Mouse (Mus musculus): ENCODE results near the gene Adgrb3. TPM values are rescaled to one million over a fixed set of nuclear protein-coding genes. Genes with fewer than 3 reads are reported as not detected.
"Not testable (repeated sequence)": the region's sequence is repeated elsewhere in the genome, so short reads cannot be mapped to it uniquely, and the experiment has no call there.

Adgrb3 gene
- polyA plus RNA-seq, 1 experiment from 2014 or later, result 25.6 TPM

DNA sequence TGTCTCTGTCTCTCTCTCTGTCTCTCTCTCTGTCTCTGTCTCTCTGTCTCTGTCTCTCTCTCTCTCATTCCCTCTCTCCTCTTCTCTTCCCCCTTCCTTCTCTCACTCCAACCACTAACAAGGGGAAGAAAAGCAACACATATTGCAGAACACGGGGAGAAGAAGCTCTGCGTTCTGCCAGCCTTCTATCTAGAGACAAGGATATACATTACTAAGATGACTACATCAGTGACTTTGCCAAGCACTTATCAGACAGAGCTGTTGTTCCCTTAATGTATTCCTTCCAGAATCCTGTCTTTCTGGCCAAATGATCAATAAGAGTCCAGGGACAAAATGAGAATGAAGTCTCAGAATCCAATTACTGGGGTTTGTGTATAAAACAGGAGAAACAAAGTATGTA, 123.2 kb downstream of the Adgrb3 start:
- H3K36me3 ChIP-seq (ENCODE audit: poor library complexity, severe bottlenecking), result no peaks in the 10 kb centered on the region
- H3K9me3 ChIP-seq (replicated peaks), result no peaks in the 10 kb centered on the region
- no peak overlapping the region for H3K4me3 ChIP-seq
- no peak for ATAC-seq
- WGBS, result 87% methylated on average over 2 of the region's 2 CpGs
- no peak overlapping the region for H3K4me2 ChIP-seq
- no peak overlapping the region for H3K9ac ChIP-seq
- H3K27me3 ChIP-seq, result no peaks in the 10 kb centered on the region
- H3K4me1 ChIP-seq, result no peaks in the 10 kb centered on the region
- no peak overlapping the region for H3K27ac ChIP-seq

DNA sequence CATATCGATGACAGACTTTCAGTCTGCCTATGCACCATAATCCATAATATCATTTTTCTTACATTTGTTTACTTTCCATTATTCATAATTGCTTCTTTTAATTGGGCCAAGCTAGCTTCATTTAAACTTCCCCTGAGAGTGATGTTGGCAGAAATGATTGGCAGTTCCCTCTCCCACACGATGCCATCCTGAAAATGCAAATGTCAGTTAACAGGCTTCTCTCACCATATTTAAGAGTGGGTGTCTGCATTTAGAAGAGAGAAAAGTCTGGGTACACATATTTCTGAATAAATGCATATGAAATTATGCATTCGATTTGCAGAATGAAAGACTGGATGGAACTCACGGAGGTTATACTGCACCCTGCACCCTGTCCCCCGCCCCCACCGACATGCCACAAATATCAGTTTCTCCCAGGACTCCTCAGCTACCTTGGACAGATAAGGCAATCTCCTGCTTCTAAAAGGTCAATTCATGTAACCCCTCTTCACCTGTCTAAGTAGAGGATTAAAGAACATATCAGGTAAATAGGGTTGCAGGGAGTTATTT, 130.7 kb downstream of the Adgrb3 start:
- H3K4me1 ChIP-seq, result no peaks in the 10 kb centered on the region
- H3K36me3 ChIP-seq (ENCODE audit: poor library complexity, severe bottlenecking), result no peaks in the 10 kb centered on the region
- no peaks in the 10 kb centered on the region for H3K27me3 ChIP-seq
- H3K9me3 ChIP-seq (replicated peaks), result no peaks in the 10 kb centered on the region
- H3K9ac ChIP-seq, result no peak overlapping the region
- no peak overlapping the region for H3K4me2 ChIP-seq
- peak; percentile 85; the same call in 1 of the 2 replicates for ATAC-seq
- no peak overlapping the region for H3K4me3 ChIP-seq
- 85% methylated on average over 6 of the region's 6 CpGs for WGBS
- H3K27ac ChIP-seq, result no peak overlapping the region

DNA sequence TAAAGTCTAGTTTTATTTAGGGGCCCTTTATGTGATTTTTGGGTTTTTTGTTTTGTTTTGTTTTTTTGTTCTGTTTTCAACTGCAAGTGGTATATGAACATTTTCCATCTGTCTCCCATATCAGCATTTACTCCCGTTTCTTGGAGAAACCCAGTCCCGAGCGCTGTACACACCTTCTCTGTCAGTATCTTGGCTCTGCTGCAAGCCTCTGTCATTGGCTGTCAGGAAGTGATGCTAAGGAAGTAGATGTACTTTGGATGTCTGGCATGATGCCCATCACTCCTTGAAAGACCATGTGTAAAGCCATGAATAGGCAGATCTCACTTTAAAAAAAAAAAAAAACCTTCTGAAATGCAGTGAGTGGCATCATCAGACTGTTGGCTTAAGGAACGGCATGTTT, 132.3 kb downstream of the Adgrb3 start:
- H3K4me1 ChIP-seq, result no peaks in the 10 kb centered on the region
- H3K9ac ChIP-seq, result no peak overlapping the region
- peak; percentile 76 for ATAC-seq
- H3K4me2 ChIP-seq, result no peak overlapping the region
- H3K9me3 ChIP-seq (replicated peaks), result no peaks in the 10 kb centered on the region
- H3K27me3 ChIP-seq, result no peaks in the 10 kb centered on the region
- H3K27ac ChIP-seq, result no peak overlapping the region
- no peaks in the 10 kb centered on the region for H3K36me3 ChIP-seq (ENCODE audit: poor library complexity, severe bottlenecking)
- H3K4me3 ChIP-seq, result no peak overlapping the region
- 83% methylated on average over 4 of the region's 4 CpGs for WGBS

DNA sequence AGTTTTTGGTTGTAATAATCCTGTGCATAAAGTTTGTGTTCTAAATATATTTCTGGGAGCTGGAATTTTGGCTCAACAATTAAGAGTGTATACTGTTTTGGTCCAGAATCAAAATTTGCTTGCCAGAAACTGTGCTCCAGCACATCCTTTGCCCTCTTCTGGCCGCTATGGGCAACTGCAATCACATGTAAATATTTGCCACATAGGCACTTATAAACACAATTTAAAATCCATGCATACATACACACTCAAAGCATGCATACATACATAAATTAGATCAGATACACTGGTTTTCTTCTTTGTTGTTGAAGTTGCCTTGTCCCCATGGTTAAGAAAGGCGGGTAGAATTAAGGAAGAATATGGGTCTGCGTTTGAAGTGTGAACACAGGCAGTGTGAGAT, 132.7 kb downstream of the Adgrb3 start:
- H3K27ac ChIP-seq, result no peak overlapping the region
- no peaks in the 10 kb centered on the region for H3K4me1 ChIP-seq

DNA sequence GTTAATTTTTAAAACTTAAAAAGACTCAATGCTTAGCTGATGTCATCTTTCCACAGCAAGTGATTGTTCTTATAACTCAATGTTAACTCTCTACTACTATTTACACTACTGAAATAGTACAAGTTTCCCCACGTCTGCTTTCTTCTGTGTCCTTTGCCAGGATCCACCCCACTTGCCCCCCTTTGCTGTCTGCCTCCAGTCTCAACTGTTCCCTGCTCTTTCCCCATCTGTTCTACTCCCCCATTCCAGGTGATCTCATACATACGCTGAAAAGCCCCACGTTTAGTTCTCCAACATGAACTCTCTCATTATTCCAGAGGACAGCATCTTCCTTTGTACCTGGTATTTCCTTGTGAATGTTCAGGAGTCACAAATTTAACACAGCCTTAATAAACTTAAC, 147.4 kb downstream of the Adgrb3 start:
- ATAC-seq, result no peak; the same call in 1 of the 2 replicates
- WGBS, result 84% methylated on average over 3 of the region's 3 CpGs
- Histone ChIP-seq H3K4me3 (no peak overlapping the region), H3K27ac (no peak overlapping the region), H3K4me2 (no peak overlapping the region), H3K27me3 (no peaks in the 10 kb centered on the region), H3K9ac (no peak overlapping the region), H3K9me3 (replicated peaks) (no peaks in the 10 kb centered on the region), H3K4me1 (no peaks in the 10 kb centered on the region), H3K36me3 (ENCODE audit: poor library complexity, severe bottlenecking) (no peaks in the 10 kb centered on the region)

More for the DNA sequence above, 132.7 kb downstream of the Adgrb3 start:
- H3K4me2 ChIP-seq, result no peak overlapping the region
- H3K9ac ChIP-seq, result no peak overlapping the region
- no peak overlapping the region for H3K4me3 ChIP-seq
- H3K27me3 ChIP-seq, result no peaks in the 10 kb centered on the region
- 67% methylated on average over 3 of the region's 3 CpGs for WGBS
- no peaks in the 10 kb centered on the region for H3K36me3 ChIP-seq (ENCODE audit: poor library complexity, severe bottlenecking)
- ATAC-seq, result 0 out of 2 replicates have a peak, but pooled peaks have one; percentile 13
- no peaks in the 10 kb centered on the region for H3K9me3 ChIP-seq (replicated peaks)

DNA sequence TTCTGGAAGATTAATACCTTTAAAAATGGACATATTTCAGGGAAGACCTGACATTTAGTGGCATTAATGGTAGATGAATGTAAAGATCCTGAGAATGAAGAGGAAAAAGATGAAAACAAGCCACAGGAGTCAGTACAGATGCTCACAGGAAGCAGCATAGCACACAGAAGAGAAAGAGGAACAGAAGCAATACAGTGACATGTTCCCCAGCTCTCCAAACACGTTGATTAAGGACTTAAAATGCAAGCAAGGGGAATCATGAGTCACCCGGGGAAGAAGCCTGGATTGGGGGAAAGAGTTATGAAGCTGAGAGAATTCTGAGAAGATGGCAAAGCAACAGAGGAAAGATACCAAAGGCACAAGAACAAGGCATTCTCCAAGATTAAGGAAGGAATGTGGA, 149.9 kb downstream of the Adgrb3 start:
- H3K27ac ChIP-seq, result no peak overlapping the region
- 62% methylated on average over 2 of the region's 2 CpGs for WGBS
- ATAC-seq, result no peak

DNA sequence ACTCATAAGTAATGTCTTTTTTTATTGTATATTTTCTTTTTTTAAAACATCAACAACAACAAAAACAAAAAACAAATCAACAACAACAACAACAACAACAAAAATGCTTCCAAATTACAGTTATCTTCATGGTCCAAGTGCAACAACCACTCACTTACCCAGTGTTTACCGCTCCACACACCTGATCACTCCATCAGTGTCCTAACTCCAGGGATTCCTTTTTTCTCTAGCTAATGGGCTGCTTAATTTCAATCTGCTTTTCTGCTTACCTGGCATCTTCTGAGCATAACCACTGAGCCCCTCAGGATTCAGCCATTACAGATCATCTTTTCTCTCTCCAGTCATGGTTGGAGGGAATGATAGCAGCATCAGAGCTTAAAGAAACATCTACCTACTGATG, 176.8 kb downstream of the Adgrb3 start:
- no peaks in the 10 kb centered on the region for H3K4me1 ChIP-seq
- no peak overlapping the region for H3K4me3 ChIP-seq
- no peak overlapping the region for H3K4me2 ChIP-seq
- WGBS, result 95% methylated on average over 1 of the region's 1 CpGs
- no peak overlapping the region for H3K9ac ChIP-seq
- no peak overlapping the region for H3K27ac ChIP-seq
- no peaks in the 10 kb centered on the region for H3K36me3 ChIP-seq (ENCODE audit: poor library complexity, severe bottlenecking)
- no peaks in the 10 kb centered on the region for H3K9me3 ChIP-seq (replicated peaks)
- peak; percentile 48; the same call in 1 of the 2 replicates for ATAC-seq
- H3K27me3 ChIP-seq, result no peaks in the 10 kb centered on the region

More for the DNA sequence above, 149.9 kb downstream of the Adgrb3 start:
- H3K4me2 ChIP-seq, result no peak overlapping the region
- no peaks in the 10 kb centered on the region for H3K27me3 ChIP-seq
- H3K36me3 ChIP-seq (ENCODE audit: poor library complexity, severe bottlenecking), result no peaks in the 10 kb centered on the region
- no peak overlapping the region for H3K9ac ChIP-seq
- H3K4me1 ChIP-seq, result no peaks in the 10 kb centered on the region
- H3K9me3 ChIP-seq (replicated peaks), result no peaks in the 10 kb centered on the region
- no peak overlapping the region for H3K4me3 ChIP-seq

DNA sequence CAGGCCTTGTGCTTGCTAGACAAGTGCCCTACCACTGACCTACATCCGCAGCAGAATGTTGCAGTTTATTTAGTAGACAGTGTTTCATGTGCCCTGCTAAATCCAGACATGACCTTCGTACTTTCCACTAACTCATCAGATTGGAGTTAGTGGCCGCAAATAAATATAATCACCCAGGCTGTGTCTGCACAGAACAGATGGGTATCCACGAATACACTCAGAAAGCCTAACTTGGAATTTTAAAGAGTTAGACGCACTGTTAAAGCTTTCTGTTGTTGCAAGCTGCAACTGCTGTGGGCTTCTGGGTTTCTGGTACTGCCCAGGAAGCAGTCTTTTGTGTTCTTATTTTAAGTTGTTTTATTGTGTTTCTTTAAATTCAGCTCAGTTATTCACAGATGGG, 185.3 kb downstream of the Adgrb3 start:
- Histone ChIP-seq H3K9me3 (replicated peaks) (no peaks in the 10 kb centered on the region), H3K36me3 (ENCODE audit: poor library complexity, severe bottlenecking) (no peaks in the 10 kb centered on the region), H3K27me3 (no peaks in the 10 kb centered on the region), H3K4me1 (no peaks in the 10 kb centered on the region), H3K4me3 (no peak overlapping the region), H3K9ac (no peak overlapping the region), H3K27ac (no peak overlapping the region), H3K4me2 (no peak overlapping the region)
- 83% methylated on average over 5 of the region's 5 CpGs for WGBS
- ATAC-seq, result no peak

DNA sequence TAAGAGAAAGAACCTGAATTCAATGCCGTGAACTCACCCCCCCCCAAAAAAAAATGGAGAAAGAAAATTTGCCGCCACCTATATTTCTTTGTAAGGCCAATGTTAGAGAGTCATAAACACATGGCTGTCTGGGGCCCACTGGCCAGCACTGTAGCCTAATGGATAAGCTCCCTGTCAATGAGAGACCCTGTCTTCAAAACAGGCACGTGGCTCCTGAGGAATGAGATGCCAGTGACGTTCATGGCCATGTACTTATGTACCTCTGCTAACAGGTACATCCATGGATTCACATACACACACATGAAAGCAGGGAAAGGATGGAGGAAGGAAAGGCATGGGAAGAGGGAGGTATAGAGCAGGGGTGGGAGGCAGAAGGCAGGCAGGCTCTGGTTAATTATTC, 208.0 kb downstream of the Adgrb3 start:
- ATAC-seq, result 0 out of 2 replicates have a peak, but pooled peaks have one; percentile 21
- no peak overlapping the region for H3K4me3 ChIP-seq
- H3K9ac ChIP-seq, result no peak overlapping the region
- H3K4me2 ChIP-seq, result no peak overlapping the region
- H3K9me3 ChIP-seq (replicated peaks), result no peaks in the 10 kb centered on the region
- no peaks in the 10 kb centered on the region for H3K4me1 ChIP-seq
- no peaks in the 10 kb centered on the region for H3K27me3 ChIP-seq
- 59% methylated on average over 4 of the region's 4 CpGs for WGBS
- no peaks in the 10 kb centered on the region for H3K36me3 ChIP-seq (ENCODE audit: poor library complexity, severe bottlenecking)
- H3K27ac ChIP-seq, result no peak overlapping the region

DNA sequence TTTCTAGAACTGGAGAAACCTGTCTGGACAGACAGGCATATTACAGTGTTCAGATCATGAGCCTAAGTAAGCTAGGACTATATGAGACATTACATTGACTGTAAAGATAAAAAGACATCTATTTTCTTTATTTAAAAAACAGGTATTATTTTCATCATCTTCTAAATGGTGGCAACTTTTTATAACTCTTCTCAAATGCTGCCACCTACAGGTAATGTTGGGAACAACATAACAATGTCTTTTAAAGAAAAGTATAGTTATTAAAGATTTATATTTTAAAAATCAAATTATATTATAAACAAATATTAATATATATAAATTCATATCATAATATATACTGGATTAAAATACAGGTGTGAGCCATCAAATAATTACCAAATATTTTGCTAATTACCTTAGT, 212.6 kb downstream of the Adgrb3 start:
- no peak overlapping the region for H3K27ac ChIP-seq
- H3K9me3 ChIP-seq (replicated peaks), result no peaks in the 10 kb centered on the region
- no peaks in the 10 kb centered on the region for H3K27me3 ChIP-seq
- no peak for ATAC-seq
- H3K4me2 ChIP-seq, result no peak overlapping the region
- H3K9ac ChIP-seq, result no peak overlapping the region
- no peaks in the 10 kb centered on the region for H3K36me3 ChIP-seq (ENCODE audit: poor library complexity, severe bottlenecking)
- H3K4me3 ChIP-seq, result no peak overlapping the region
- H3K4me1 ChIP-seq, result no peaks in the 10 kb centered on the region

DNA sequence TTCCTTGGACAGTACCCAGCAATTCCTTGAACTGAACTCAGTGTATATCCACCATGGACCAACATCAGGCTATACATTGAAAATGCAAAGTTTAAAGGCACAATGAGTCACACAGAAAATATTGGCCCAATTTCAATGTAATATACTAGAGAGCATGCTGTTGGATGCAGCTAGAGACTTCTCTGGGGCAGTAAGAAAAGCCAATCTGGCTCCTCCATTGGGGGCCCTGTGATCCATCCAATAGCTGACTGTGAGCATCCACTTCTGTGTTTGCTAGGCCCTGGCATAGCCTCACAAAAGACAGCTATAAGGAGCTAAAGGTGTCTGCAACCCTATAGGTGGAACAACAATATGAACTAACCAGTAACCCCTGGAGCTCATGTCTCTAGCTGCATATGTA, 218.7 kb downstream of the Adgrb3 start:
- not testable (repeated sequence) for H3K27ac ChIP-seq; H3K4me1 ChIP-seq; H3K36me3 ChIP-seq (ENCODE audit: poor library complexity, severe bottlenecking); H3K4me2 ChIP-seq; ATAC-seq; H3K27me3 ChIP-seq; H3K4me3 ChIP-seq; H3K9me3 ChIP-seq (replicated peaks); H3K9ac ChIP-seq

DNA sequence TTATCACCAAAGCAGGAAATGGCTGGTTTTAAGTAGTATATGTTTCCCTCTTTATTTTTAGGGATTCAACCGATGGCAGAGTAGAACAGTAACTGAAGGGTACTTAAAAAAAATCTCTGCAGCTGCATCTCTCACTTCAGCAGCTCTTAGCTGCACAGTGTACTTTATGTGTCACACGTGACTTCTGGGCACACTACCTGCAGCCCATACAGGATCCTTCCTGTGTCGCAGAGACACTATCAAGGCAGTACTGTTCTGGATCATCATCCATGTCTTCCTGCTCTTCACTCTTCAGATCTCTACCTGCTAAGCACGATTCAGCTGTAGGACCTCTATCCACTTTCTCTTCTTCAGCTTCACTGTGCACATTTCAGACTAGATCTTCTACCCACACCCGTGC, 230.6 kb downstream of the Adgrb3 start:
- H3K27ac ChIP-seq, result no peak overlapping the region
- no peak for ATAC-seq
- H3K9ac ChIP-seq, result no peak overlapping the region
- no peaks in the 10 kb centered on the region for H3K36me3 ChIP-seq (ENCODE audit: poor library complexity, severe bottlenecking)
- H3K9me3 ChIP-seq (replicated peaks), result no peaks in the 10 kb centered on the region
- no peaks in the 10 kb centered on the region for H3K4me1 ChIP-seq
- H3K27me3 ChIP-seq, result no peaks in the 10 kb centered on the region
- H3K4me2 ChIP-seq, result no peak overlapping the region
- WGBS, result 93% methylated on average over 5 of the region's 5 CpGs
- no peak overlapping the region for H3K4me3 ChIP-seq

DNA sequence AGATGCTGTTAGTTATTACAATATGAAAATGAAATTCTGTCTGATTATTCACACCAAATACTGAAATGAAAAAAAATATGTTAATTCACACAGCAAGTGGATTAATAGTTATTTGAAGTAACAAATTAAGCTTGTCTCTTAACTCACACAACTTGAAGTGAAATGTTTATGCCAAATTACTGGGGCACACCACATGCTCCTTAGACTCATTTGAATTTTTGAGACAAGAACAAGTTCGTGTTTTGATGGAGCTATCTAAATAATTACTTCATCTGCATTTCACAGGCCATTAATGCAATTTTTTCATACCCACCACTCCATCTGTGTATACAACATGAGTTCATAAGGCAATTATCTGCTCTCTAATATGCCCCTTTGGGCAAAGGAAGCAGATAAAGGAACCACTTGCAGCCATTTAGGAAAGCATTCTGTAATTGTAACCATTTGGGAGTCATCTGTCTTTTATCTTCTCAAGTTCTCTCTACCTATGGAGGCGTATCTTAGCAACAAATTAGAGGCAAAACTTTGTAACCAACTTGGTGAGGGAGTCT, 240.9 kb downstream of the Adgrb3 start:
- Histone ChIP-seq H3K4me1 (no peaks in the 10 kb centered on the region), H3K4me3 (no peak overlapping the region), H3K4me2 (no peak overlapping the region), H3K27me3 (no peaks in the 10 kb centered on the region), H3K27ac (no peak overlapping the region), H3K36me3 (ENCODE audit: poor library complexity, severe bottlenecking) (no peaks in the 10 kb centered on the region), H3K9ac (no peak overlapping the region), H3K9me3 (replicated peaks) (no peaks in the 10 kb centered on the region)
- WGBS, result 59% methylated on average over 2 of the region's 2 CpGs
- ATAC-seq, result peak; percentile 79
